Mouse (Mus musculus): ENCODE measurements around the gene Mcpt1. TPM values are rescaled to one million over a fixed set of nuclear protein-coding genes. Genes with fewer than 3 reads are reported as not detected.

Mcpt1 gene
- polyA plus RNA-seq (2014; fragmentation: Illumina TruSeq; extraction: RNeasy Lipid Tissue Mini Kit (QIAGEN cat#74804); ENCODE audit: low replicate concordance), result 4.8 TPM

GRCm38 (mm10) chr14:56017671-56018070 lies at the start of gene Mcpt1:
Gene Mcpt1 (plus strand): TSS chr14:56017971.

DNA sequence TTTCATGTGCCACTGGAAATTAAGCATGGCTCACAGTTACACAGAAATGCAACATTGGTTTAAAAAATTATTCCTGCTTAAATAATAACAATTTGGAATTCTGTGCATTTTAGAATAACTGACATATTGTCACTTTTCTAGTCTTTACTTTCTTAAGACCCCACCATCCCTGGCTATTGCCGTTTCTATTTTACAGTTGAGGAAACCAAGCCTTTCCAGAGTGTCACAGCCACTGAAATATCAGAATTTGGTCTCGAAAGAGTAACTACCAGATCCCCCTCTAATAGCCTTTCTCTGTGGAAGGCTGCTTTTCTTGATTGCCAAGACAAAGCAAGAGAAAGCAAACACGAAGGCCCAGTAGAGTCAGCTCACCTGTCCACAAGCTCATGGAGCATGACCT lies 12.6 kb downstream of the Mcpt1 start, which contains the start of gene Mcpt9:
TSS of gene Mcpt9 (minus strand) at position 101 of the 400 bp plus-strand sequence.

DNA sequence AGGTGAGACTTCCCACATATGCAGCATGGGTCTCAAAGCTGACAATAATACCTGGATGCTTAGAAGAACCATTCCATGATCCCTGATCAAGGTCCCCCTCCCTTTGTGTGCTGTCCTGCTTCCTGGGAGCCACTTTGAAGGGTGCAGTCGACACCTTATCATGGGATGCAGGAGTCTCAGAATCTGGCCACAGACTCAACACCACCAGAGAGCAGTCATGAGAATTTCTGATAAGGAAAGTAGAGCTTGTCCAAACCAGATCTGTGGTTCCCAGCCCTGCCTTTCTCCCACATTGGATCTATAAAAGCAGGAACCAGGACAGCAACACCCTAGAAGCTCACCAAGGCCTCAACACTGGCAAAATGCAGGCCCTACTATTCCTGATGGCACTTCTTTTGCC lies 24.0 kb downstream of the Mcpt1 start, which contains the start of gene Mcpt2:
TSS of gene Mcpt2 (plus strand) at position 250 of the 400 bp plus-strand sequence.

DNA sequence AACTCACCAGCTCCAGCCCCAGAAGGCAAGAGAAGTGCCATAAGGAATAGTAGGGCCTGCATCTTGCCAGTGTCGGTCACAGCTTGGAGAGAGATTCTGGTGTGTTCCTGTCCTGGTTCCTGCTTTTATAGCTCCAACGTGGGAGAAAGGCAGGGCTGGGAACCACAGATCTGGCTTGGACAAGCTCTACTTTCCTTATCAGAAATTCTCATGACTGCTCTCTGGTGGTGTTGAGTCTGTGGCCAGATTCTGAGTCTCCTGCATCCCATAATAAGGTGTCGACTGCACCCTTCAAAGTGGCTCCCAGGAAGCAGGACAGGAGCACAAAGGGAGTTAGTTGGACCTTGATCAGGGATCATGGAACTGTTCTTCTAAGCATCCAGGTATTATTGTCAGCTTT lies 44.4 kb downstream of the Mcpt1 start, which contains the start of gene Mcpt4:
TSS of gene Mcpt4 (minus strand) at position 101 of the 400 bp plus-strand sequence.

Other genes starting within 250 kb of the Mcpt1 start
- gene Adcy4, start 233.9 kb upstream of the Mcpt1 start, polyA plus RNA-seq (2014; fragmentation: Illumina TruSeq; extraction: RNeasy Lipid Tissue Mini Kit (QIAGEN cat#74804); ENCODE audit: low replicate concordance), result 0.15 TPM
- 1.9 TPM for gene Ripk3, start 229.1 kb upstream of the Mcpt1 start, polyA plus RNA-seq (2014; fragmentation: Illumina TruSeq; extraction: RNeasy Lipid Tissue Mini Kit (QIAGEN cat#74804); ENCODE audit: low replicate concordance)
- 0.52 TPM for gene Nfatc4, start 194.8 kb upstream of the Mcpt1 start, polyA plus RNA-seq (2014; fragmentation: Illumina TruSeq; extraction: RNeasy Lipid Tissue Mini Kit (QIAGEN cat#74804); ENCODE audit: low replicate concordance)
- gene Nynrin, start 164.0 kb upstream of the Mcpt1 start, polyA plus RNA-seq (2014; fragmentation: Illumina TruSeq; extraction: RNeasy Lipid Tissue Mini Kit (QIAGEN cat#74804); ENCODE audit: low replicate concordance), result 0.15 TPM
- gene Cbln3, start 133.6 kb upstream of the Mcpt1 start, polyA plus RNA-seq (2014; fragmentation: Illumina TruSeq; extraction: RNeasy Lipid Tissue Mini Kit (QIAGEN cat#74804); ENCODE audit: low replicate concordance), result 0.15 TPM
- 37.8 TPM for gene Khnyn, start 133.0 kb upstream of the Mcpt1 start, polyA plus RNA-seq (2014; fragmentation: Illumina TruSeq; extraction: RNeasy Lipid Tissue Mini Kit (QIAGEN cat#74804); ENCODE audit: low replicate concordance)
- 7.4 TPM for gene Sdr39u1, start 117.7 kb upstream of the Mcpt1 start, polyA plus RNA-seq (2014; fragmentation: Illumina TruSeq; extraction: RNeasy Lipid Tissue Mini Kit (QIAGEN cat#74804); ENCODE audit: low replicate concordance)
- gene Cma1, start 73.3 kb upstream of the Mcpt1 start, polyA plus RNA-seq (2014; fragmentation: Illumina TruSeq; extraction: RNeasy Lipid Tissue Mini Kit (QIAGEN cat#74804); ENCODE audit: low replicate concordance), result not detected
- gene Cma2, start 67.0 kb upstream of the Mcpt1 start, polyA plus RNA-seq (2014; fragmentation: Illumina TruSeq; extraction: RNeasy Lipid Tissue Mini Kit (QIAGEN cat#74804); ENCODE audit: low replicate concordance), result not detected
- not detected for gene Mcpt9, start 12.5 kb downstream of the Mcpt1 start, polyA plus RNA-seq (2014; fragmentation: Illumina TruSeq; extraction: RNeasy Lipid Tissue Mini Kit (QIAGEN cat#74804); ENCODE audit: low replicate concordance)
- 2.0 TPM for gene Mcpt2, start 24.1 kb downstream of the Mcpt1 start, polyA plus RNA-seq (2014; fragmentation: Illumina TruSeq; extraction: RNeasy Lipid Tissue Mini Kit (QIAGEN cat#74804); ENCODE audit: low replicate concordance)
- gene Mcpt4, start 44.3 kb downstream of the Mcpt1 start, polyA plus RNA-seq (2014; fragmentation: Illumina TruSeq; extraction: RNeasy Lipid Tissue Mini Kit (QIAGEN cat#74804); ENCODE audit: low replicate concordance), result 0.41 TPM
- gene Mcpt8, start 67.3 kb downstream of the Mcpt1 start, polyA plus RNA-seq (2014; fragmentation: Illumina TruSeq; extraction: RNeasy Lipid Tissue Mini Kit (QIAGEN cat#74804); ENCODE audit: low replicate concordance), result not detected
- not detected for gene Ctsg, start 84.6 kb downstream of the Mcpt1 start, polyA plus RNA-seq (2014; fragmentation: Illumina TruSeq; extraction: RNeasy Lipid Tissue Mini Kit (QIAGEN cat#74804); ENCODE audit: low replicate concordance)
- not detected for gene Gzme, start 102.7 kb downstream of the Mcpt1 start, polyA plus RNA-seq (2014; fragmentation: Illumina TruSeq; extraction: RNeasy Lipid Tissue Mini Kit (QIAGEN cat#74804); ENCODE audit: low replicate concordance)
- gene Gzmd, start 114.6 kb downstream of the Mcpt1 start, polyA plus RNA-seq (2014; fragmentation: Illumina TruSeq; extraction: RNeasy Lipid Tissue Mini Kit (QIAGEN cat#74804); ENCODE audit: low replicate concordance), result not detected
- not detected for gene Gzmg, start 141.6 kb downstream of the Mcpt1 start, polyA plus RNA-seq (2014; fragmentation: Illumina TruSeq; extraction: RNeasy Lipid Tissue Mini Kit (QIAGEN cat#74804); ENCODE audit: low replicate concordance)
- gene Gzmn, start 156.6 kb downstream of the Mcpt1 start, polyA plus RNA-seq (2014; fragmentation: Illumina TruSeq; extraction: RNeasy Lipid Tissue Mini Kit (QIAGEN cat#74804); ENCODE audit: low replicate concordance), result not detected
- gene Gzmf, start 193.4 kb downstream of the Mcpt1 start, polyA plus RNA-seq (2014; fragmentation: Illumina TruSeq; extraction: RNeasy Lipid Tissue Mini Kit (QIAGEN cat#74804); ENCODE audit: low replicate concordance), result not detected
- not detected for gene Gzmc, start 216.7 kb downstream of the Mcpt1 start, polyA plus RNA-seq (2014; fragmentation: Illumina TruSeq; extraction: RNeasy Lipid Tissue Mini Kit (QIAGEN cat#74804); ENCODE audit: low replicate concordance)
- 70.7 TPM for gene Gzmb, start 244.3 kb downstream of the Mcpt1 start, polyA plus RNA-seq (2014; fragmentation: Illumina TruSeq; extraction: RNeasy Lipid Tissue Mini Kit (QIAGEN cat#74804); ENCODE audit: low replicate concordance)

Data from small intestine, adult 10 weeks (tissue).